Mouse (Mus musculus): Measurements from ENCODE around the gene Tmem132c.

The Tmem132c gene

DNA sequence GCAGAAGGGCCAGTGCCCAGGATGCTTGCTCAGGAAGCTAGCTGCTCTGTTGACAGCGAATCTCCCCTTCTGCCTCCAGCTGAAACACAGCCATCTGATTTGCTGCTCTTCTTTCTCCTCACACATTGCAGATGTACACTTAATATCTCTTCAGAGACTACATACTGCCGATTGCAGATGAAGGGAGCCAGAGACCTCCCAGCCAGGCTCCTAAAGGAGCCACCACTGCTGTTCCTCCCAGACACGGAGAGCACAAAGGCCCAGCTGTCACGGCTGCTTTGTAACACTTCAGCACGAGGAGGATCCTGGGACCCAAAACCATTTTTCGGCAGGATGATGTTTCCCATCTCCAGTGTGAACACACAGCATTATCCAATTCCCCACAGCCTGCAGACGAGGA is 255.3 kb downstream of the Tmem132c start:
- Histone ChIP-seq H3K27me3 (ENCODE audit: control insufficient read depth, insufficient read depth, low read length, poor library complexity, severe bottlenecking) (no peaks in the 10 kb centered on the region), H3K36me3 (ENCODE audit: control insufficient read depth, insufficient read depth, low read length, poor library complexity, severe bottlenecking) (no peaks in the 10 kb centered on the region)
- DNase-seq (ENCODE audit: low read depth, low spot score): no peak

DNA sequence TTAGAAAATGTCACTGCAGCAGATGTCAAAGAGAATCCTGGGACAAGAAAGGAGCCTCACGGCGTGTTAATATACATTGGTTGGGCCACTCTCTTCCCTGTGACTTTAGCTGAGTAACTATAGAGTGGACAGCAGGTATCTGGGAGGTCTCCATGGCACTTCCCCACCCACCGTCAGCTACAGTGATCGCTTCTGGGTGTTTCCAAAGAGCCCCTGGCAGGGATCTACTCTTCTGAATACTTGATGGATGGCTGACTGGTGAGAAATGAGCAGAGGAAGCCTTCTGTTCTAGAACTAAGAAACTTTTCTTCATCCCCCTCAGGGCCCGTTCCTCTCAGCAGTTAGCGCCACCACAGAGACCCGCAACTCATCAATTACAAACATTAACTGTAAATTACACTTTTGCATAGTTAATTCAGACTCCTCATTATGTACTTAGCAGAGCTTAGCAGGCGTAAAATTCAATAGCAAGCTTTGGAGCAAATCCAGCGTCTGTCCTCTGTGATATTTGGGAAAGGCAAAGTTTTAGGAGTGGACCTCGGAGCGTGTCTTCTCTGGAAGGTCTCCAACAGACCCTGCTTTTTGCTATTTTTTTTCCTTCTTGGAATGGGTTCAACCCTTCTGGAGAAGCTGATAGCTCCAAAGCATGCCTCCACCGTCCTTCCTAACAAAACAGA is 257.7 kb downstream of the Tmem132c start:
- Histone ChIP-seq H3K27me3 (ENCODE audit: control insufficient read depth, insufficient read depth, low read length, poor library complexity, severe bottlenecking) (no peaks in the 10 kb centered on the region), H3K36me3 (ENCODE audit: control insufficient read depth, insufficient read depth, low read length, poor library complexity, severe bottlenecking) (no peaks in the 10 kb centered on the region)
- DNase-seq (ENCODE audit: low read depth, low spot score): no peak

- no peak for DNase-seq (ENCODE audit: low read depth, low spot score)
- H3K36me3 ChIP-seq (ENCODE audit: control insufficient read depth, insufficient read depth, low read length, poor library complexity, severe bottlenecking): no peaks in the 10 kb centered on the region
- H3K27me3 ChIP-seq (ENCODE audit: control insufficient read depth, insufficient read depth, low read length, poor library complexity, severe bottlenecking): no peaks in the 10 kb centered on the region
Measured at GRCm38 (mm10) chr5:127502838-127503237, 261.2 kb downstream of the Tmem132c start.

- Histone ChIP-seq H3K36me3 (ENCODE audit: control insufficient read depth, insufficient read depth, low read length, poor library complexity, severe bottlenecking) (no peaks in the 10 kb centered on the region), H3K27me3 (ENCODE audit: control insufficient read depth, insufficient read depth, low read length, poor library complexity, severe bottlenecking) (no peaks in the 10 kb centered on the region)
- peak; percentile 23 for DNase-seq (ENCODE audit: low read depth, low spot score)
Measured at GRCm38 (mm10) chr5:127505697-127506096, 264.1 kb downstream of the Tmem132c start.

DNA sequence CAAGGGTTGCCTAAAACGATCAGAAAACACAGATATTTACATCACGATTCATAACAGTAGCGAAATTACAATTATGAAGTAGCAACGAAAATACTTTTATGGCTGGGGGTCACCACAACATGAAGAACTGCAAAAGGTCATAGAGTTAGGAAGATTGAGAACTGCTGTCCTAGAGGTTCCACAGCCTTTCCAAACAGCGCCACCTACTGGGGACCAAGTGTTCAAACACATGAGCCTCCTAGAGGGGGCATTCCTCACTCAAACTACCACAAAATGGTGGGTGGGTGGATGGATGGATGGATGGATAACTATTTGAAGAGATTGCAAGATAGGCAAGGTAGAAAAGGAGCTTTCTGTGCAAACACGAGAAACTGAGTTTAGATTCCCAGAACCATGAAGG is 270.0 kb downstream of the Tmem132c start:
- peak; percentile 2 for DNase-seq (ENCODE audit: low read depth, low spot score)

DNA sequence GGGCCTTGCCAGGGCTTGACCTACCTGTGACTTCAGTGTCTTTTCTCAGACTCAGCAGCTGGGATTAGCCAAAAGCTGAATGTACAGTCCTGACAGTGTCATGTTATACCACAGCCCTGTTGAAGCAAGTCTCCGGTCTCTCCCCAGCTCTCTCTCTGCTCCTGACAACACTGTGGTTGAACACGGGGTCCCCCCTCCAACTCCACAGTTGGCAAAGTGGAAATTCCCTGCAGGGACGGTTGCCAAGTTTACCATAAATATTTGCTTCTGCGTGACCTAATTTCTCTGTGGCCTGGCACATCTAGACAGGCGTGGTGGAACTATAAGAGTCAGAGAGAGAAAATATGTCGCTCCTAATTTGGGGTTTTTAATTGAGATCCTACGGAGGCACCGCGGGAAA is 274.4 kb downstream of the Tmem132c start:
- no peaks in the 10 kb centered on the region for H3K27me3 ChIP-seq (ENCODE audit: control insufficient read depth, insufficient read depth, low read length, poor library complexity, severe bottlenecking)
- DNase-seq (ENCODE audit: low read depth, low spot score): no peak
- no peaks in the 10 kb centered on the region for H3K36me3 ChIP-seq (ENCODE audit: control insufficient read depth, insufficient read depth, low read length, poor library complexity, severe bottlenecking)

More for the DNA sequence above, 270.0 kb downstream of the Tmem132c start:
- H3K36me3 ChIP-seq (ENCODE audit: control insufficient read depth, insufficient read depth, low read length, poor library complexity, severe bottlenecking): no peaks in the 10 kb centered on the region
- H3K27me3 ChIP-seq (ENCODE audit: control insufficient read depth, insufficient read depth, low read length, poor library complexity, severe bottlenecking): no peaks in the 10 kb centered on the region

GRCm38 (mm10) chr5:127522744-127523476 is 281.3 kb downstream of the Tmem132c start:
- DNase-seq (ENCODE audit: low read depth, low spot score): peak; percentile 22
- Histone ChIP-seq H3K27me3 (ENCODE audit: control insufficient read depth, insufficient read depth, low read length, poor library complexity, severe bottlenecking) (no peaks in the 10 kb centered on the region), H3K36me3 (ENCODE audit: control insufficient read depth, insufficient read depth, low read length, poor library complexity, severe bottlenecking) (no peaks in the 10 kb centered on the region)

- no peaks in the 10 kb centered on the region for H3K36me3 ChIP-seq (ENCODE audit: control insufficient read depth, insufficient read depth, low read length, poor library complexity, severe bottlenecking)
Measured at GRCm38 (mm10) chr5:127527344-127527974, 285.9 kb downstream of the Tmem132c start.

DNA sequence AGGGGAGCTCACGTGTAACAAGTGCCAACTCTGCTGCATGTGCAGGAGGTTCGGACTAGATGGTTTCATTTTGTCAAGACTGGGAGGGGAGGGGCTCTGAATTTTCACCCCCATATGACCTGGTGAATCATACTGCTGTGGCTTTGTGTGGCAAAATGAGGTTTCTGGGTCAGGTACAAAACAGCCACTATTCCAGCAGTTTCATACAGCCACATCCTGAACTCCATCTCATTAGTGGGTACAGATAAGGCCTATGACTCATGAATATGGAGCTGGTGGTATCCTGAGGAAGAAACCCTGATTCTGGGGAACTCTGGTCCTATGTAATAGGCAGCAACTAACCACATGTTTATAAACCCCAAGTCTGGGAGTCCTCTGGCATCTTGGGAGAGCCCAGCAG is 295.9 kb downstream of the Tmem132c start:
- Histone ChIP-seq H3K36me3 (ENCODE audit: control insufficient read depth, insufficient read depth, low read length, poor library complexity, severe bottlenecking) (no peaks in the 10 kb centered on the region), H3K27me3 (ENCODE audit: control insufficient read depth, insufficient read depth, low read length, poor library complexity, severe bottlenecking) (no peaks in the 10 kb centered on the region)
- no peak for DNase-seq (ENCODE audit: low read depth, low spot score)

More at GRCm38 (mm10) chr5:127527344-127527974, 285.9 kb downstream of the Tmem132c start:
- DNase-seq (ENCODE audit: low read depth, low spot score): no peak
- H3K27me3 ChIP-seq (ENCODE audit: control insufficient read depth, insufficient read depth, low read length, poor library complexity, severe bottlenecking): no peaks in the 10 kb centered on the region

GRCm38 (mm10) chr5:127546585-127546991 is 305.0 kb downstream of the Tmem132c start:
- DNase-seq (ENCODE audit: low read depth, low spot score): no peak
- Histone ChIP-seq H3K36me3 (ENCODE audit: control insufficient read depth, insufficient read depth, low read length, poor library complexity, severe bottlenecking) (no peaks in the 10 kb centered on the region), H3K27me3 (ENCODE audit: control insufficient read depth, insufficient read depth, low read length, poor library complexity, severe bottlenecking) (no peaks in the 10 kb centered on the region)

DNA sequence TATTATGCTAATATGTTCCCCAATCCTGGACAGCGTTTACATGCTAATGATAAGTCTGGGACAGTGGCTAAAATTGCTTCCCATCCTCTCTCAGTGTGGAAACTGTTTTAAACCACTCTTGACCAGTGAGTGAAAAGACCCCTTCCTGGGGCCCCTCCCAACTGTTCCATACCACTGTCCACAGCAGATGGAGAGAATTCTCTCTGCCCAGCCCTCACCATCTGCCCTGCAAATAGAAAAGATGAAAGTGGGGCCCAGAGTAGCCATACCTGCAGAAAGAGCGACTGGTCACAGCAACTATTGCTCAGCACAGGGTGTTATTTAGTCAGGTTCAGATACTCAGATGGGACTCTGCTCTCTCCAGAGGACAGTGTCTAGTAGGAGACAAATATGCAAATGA is 306.5 kb downstream of the Tmem132c start:
- no peak for DNase-seq (ENCODE audit: low read depth, low spot score)
- Histone ChIP-seq H3K36me3 (ENCODE audit: control insufficient read depth, insufficient read depth, low read length, poor library complexity, severe bottlenecking) (no peaks in the 10 kb centered on the region), H3K27me3 (ENCODE audit: control insufficient read depth, insufficient read depth, low read length, poor library complexity, severe bottlenecking) (no peaks in the 10 kb centered on the region)

GRCm38 (mm10) chr5:127561086-127561485 is 319.5 kb downstream of the Tmem132c start:
- Histone ChIP-seq H3K27me3 (ENCODE audit: control insufficient read depth, insufficient read depth, low read length, poor library complexity, severe bottlenecking) (no peaks in the 10 kb centered on the region), H3K36me3 (ENCODE audit: control insufficient read depth, insufficient read depth, low read length, poor library complexity, severe bottlenecking) (no peaks in the 10 kb centered on the region)
- no peak for DNase-seq (ENCODE audit: low read depth, low spot score)

GRCm38 (mm10) chr5:127567165-127567741 is 325.6 kb downstream of the Tmem132c start:
- DNase-seq (ENCODE audit: low read depth, low spot score): no peak
- Histone ChIP-seq H3K36me3 (ENCODE audit: control insufficient read depth, insufficient read depth, low read length, poor library complexity, severe bottlenecking) (no peaks in the 10 kb centered on the region), H3K27me3 (ENCODE audit: control insufficient read depth, insufficient read depth, low read length, poor library complexity, severe bottlenecking) (no peaks in the 10 kb centered on the region)

- Histone ChIP-seq H3K27me3 (ENCODE audit: control insufficient read depth, insufficient read depth, low read length, poor library complexity, severe bottlenecking) (no peaks in the 10 kb centered on the region), H3K36me3 (ENCODE audit: control insufficient read depth, insufficient read depth, low read length, poor library complexity, severe bottlenecking) (no peaks in the 10 kb centered on the region)
- peak; percentile 20 for DNase-seq (ENCODE audit: low read depth, low spot score)
Measured at GRCm38 (mm10) chr5:127577419-127577818, 335.8 kb downstream of the Tmem132c start.

- peak; percentile 44 for DNase-seq (ENCODE audit: low read depth, low spot score)
- H3K27me3 ChIP-seq (ENCODE audit: control insufficient read depth, insufficient read depth, low read length, poor library complexity, severe bottlenecking): no peaks in the 10 kb centered on the region
Measured at GRCm38 (mm10) chr5:127583658-127584057, 342.1 kb downstream of the Tmem132c start.

More at GRCm38 (mm10) chr5:127583658-127584057, 342.1 kb downstream of the Tmem132c start:
- H3K36me3 ChIP-seq (ENCODE audit: control insufficient read depth, insufficient read depth, low read length, poor library complexity, severe bottlenecking): no peaks in the 10 kb centered on the region

All from splenic B cell, adult 2 months (primary cell).